8 mouse cellular contexts compared by ENCODE assay signal in genomic region chr7:79147931-79148653, GRCm38 (mm10). TPM values are rescaled to one million over a fixed set of nuclear protein-coding genes. Genes with fewer than 3 reads are reported as not detected.
DNase-seq lines count a peak whose midpoint lies in the region; ATAC-seq and TF ChIP-seq lines count a peak whose summit lies in the region.

No protein-coding gene starts in this region.

- ATAC-seq in embryonic facial prominence, embryonic 11.5 days (replicated peaks; ENCODE audit: insufficient number of reproducible peaks, low FRiP score, low TSS enrichment, low read depth): peak; percentile 26
- no peak for ATAC-seq in hindbrain, postnatal 0 days
- no peak for ATAC-seq in cerebellum, adult (ENCODE audit: insufficient number of reproducible peaks, low FRiP score, low TSS enrichment)

- H3K4me2 ChIP-seq in embryonic facial prominence, embryonic 11.5 days (ENCODE audit: low read depth, low read length): peak overlapping the region; percentile 84
- peak overlapping the region; percentile 74 for H3K4me2 ChIP-seq in hindbrain, postnatal 0 days (ENCODE audit: low read depth, low read length)

- no peaks in the 10 kb centered on the region; the same call in 1 of the 2 replicates for H3K4me1 ChIP-seq in kidney, adult 2 months (ENCODE audit: control insufficient read depth, insufficient read depth, low read length)
- H3K4me1 ChIP-seq in embryonic facial prominence, embryonic 11.5 days (ENCODE audit: control insufficient read depth, insufficient read depth, low read length): no peaks in the 10 kb centered on the region; the same call in 1 of the 2 replicates
- H3K4me1 ChIP-seq in hindbrain, postnatal 0 days (ENCODE audit: insufficient read depth, low read length): no peaks in the 10 kb centered on the region

- WGBS in kidney, adult 2 months: 15% methylated on average over 19 of the region's 20 CpGs
- WGBS in embryonic facial prominence, embryonic 11.5 days: under 1% methylated on average over 20 of the region's 20 CpGs
- WGBS in hindbrain, postnatal 0 days: 5% methylated on average over 20 of the region's 20 CpGs

- TF ChIP-seq POLR2A in kidney, adult 2 months (IDR thresholded peaks at IDR 0.05; ENCODE audit: low read depth, low read length): no peak

- peak overlapping the region; percentile 17 for H3K27ac ChIP-seq in kidney, adult 2 months (ENCODE audit: insufficient read depth, low read depth, low read length)
- H3K27ac ChIP-seq in embryonic facial prominence, embryonic 11.5 days (replicated peaks; ENCODE audit: low read depth, low read length): 0 out of 2 replicates have a peak overlapping the region, but pooled peaks have one; percentile 22
- peak overlapping the region; percentile 23; the same call in 1 of the 2 replicates for H3K27ac ChIP-seq in hindbrain, postnatal 0 days

- H3K9ac ChIP-seq in embryonic facial prominence, embryonic 11.5 days (replicated peaks; ENCODE audit: low read length): peak overlapping the region; percentile 73
- peak overlapping the region; percentile 53 for H3K9ac ChIP-seq in hindbrain, postnatal 0 days (replicated peaks; ENCODE audit: low read length)

- no peaks in the 10 kb centered on the region for H3K27me3 ChIP-seq in kidney, adult 2 months (replicated peaks; ENCODE audit: control insufficient read depth, insufficient read depth, low read length)
- no peaks in the 10 kb centered on the region for H3K27me3 ChIP-seq in embryonic facial prominence, embryonic 11.5 days (ENCODE audit: control insufficient read depth, insufficient read depth, low read length)
- H3K27me3 ChIP-seq in hindbrain, postnatal 0 days (ENCODE audit: insufficient read depth, low read length): no peaks in the 10 kb centered on the region

- H3K4me3 ChIP-seq in kidney, adult 2 months (ENCODE audit: insufficient read depth, low read depth, low read length): peak overlapping the region; percentile 95
- H3K4me3 ChIP-seq in embryonic facial prominence, embryonic 11.5 days (ENCODE audit: low read depth, low read length): peak overlapping the region; percentile 59
- H3K4me3 ChIP-seq in hindbrain, postnatal 0 days (ENCODE audit: low read length): peak overlapping the region; percentile 54

- H3K9me3 ChIP-seq in embryonic facial prominence, embryonic 11.5 days (replicated peaks; ENCODE audit: control insufficient read depth, low read length): no peaks in the 10 kb centered on the region
- no peaks in the 10 kb centered on the region for H3K9me3 ChIP-seq in hindbrain, postnatal 0 days (ENCODE audit: low read length)

- no peak for TF ChIP-seq CTCF in kidney, adult 2 months (conservative IDR thresholded peaks at IDR 0.05; ENCODE audit: insufficient read depth, insufficient read length, low read depth, low read length)
- no peak for TF ChIP-seq CTCF in hindbrain, postnatal 0 days (IDR thresholded peaks at IDR 0.05; ENCODE audit: low read depth)

- no peaks in the 10 kb centered on the region for H3K36me3 ChIP-seq in kidney, adult 2 months (ENCODE audit: control insufficient read depth, insufficient read depth, low read length)
- H3K36me3 ChIP-seq in embryonic facial prominence, embryonic 11.5 days (replicated peaks; ENCODE audit: control insufficient read depth, insufficient read depth, low read depth, low read length): no peaks in the 10 kb centered on the region; the same call in none of the 2 replicates
- no peaks in the 10 kb centered on the region for H3K36me3 ChIP-seq in hindbrain, postnatal 0 days (ENCODE audit: insufficient read depth, low read length)

- no peak for DNase-seq in kidney, adult 2 months
- DNase-seq in kidney, adult 9 months: no peak
- DNase-seq in embryonic facial prominence, embryonic 11.5 days (ENCODE audit: low spot score): peak; percentile 31
- no peak for DNase-seq in hindbrain, postnatal 0 days (ENCODE audit: low spot score)
- DNase-seq in lung, postnatal 25 days (ENCODE audit: low spot score): peak; percentile 48
- DNase-seq in cerebellum, adult 9-10 months: no peak
- DNase-seq in frontal cortex, postnatal 14 days (ENCODE audit: low spot score in 2 of 2): no peak

RNA-seq across cellular contexts. Expression of gene Mfge8, which starts 0.8 kb away (rescaled TPM):
- polyA plus RNA-seq in kidney, adult 2 months (2012; rRNA removed): 177 and 191 TPM in 2 replicates
- polyA plus RNA-seq in embryonic facial prominence, embryonic 11.5 days (2014; fragmentation: Nextera tagmentation; extraction: Ambion mirVana): 113 and 129 TPM in 2 replicates
- 306 and 331 TPM in 2 replicates for total RNA-seq in hindbrain, postnatal 0 days (2014; rRNA removed)
- 306 and 345 TPM in 2 replicates for polyA plus RNA-seq in hindbrain, postnatal 0 days (2015; fragmentation: Nextera tagmentation; extraction: Ambion mirVana)

RNA-seq across cellular contexts. Expression of gene Hapln3, which starts 17.3 kb away (rescaled TPM):
- polyA plus RNA-seq in kidney, adult 2 months (2012; rRNA removed): 1.6 and 3.1 TPM in 2 replicates
- polyA plus RNA-seq in embryonic facial prominence, embryonic 11.5 days (2014; fragmentation: Nextera tagmentation; extraction: Ambion mirVana): 0.86 and 1.6 TPM in 2 replicates
- total RNA-seq in hindbrain, postnatal 0 days (2014; rRNA removed): 5.7 and 10.0 TPM in 2 replicates
- polyA plus RNA-seq in hindbrain, postnatal 0 days (2015; fragmentation: Nextera tagmentation; extraction: Ambion mirVana): 2.2 and 2.5 TPM in 2 replicates

Comparison
In these comparisons a context has a peak if more than half of its experiments do, and no peak if none do; other contexts are left out.
1. DNase-seq: peak in embryonic facial prominence, embryonic 11.5 days (single experiment) and lung, postnatal 25 days (single experiment); none in kidney, adult 2 months (single experiment), kidney, adult 9 months (single experiment), hindbrain, postnatal 0 days (single experiment), cerebellum, adult 9-10 months (single experiment) and frontal cortex, postnatal 14 days (0 of 2).
2. Peak in every context shown above with its lines, with median percentiles within 50 percentile points of each other: H3K27ac ChIP-seq and H3K4me3 ChIP-seq.